Mouse (Mus musculus): Measurements from ENCODE around the gene Lin9.

Lin9 gene

GRCm38 (mm10) chr1:180707368-180707767, 66.4 kb downstream of the Lin9 start:
- DNase-seq (ENCODE audit: low spot score), result no peak

DNA sequence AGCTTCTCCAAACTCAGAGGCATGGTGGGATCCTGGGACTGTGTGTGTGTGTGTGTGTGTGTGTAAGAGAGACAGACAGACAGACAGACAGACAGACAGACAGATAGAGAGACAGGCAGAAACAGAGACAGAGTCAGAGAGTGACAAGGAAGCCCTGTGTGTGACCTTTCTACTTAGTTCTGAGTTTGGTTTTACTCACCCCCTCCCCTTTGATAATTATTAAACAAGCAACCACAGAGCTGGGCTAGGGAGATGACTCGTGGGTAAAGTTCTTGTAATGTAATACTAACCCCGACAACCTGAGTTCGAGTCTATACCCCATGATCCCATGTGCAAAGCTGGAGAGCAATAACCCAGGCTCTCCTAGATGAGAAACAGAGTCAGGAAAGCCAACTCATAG, 66.9 kb downstream of the Lin9 start:
- no peak for DNase-seq (ENCODE audit: low spot score)

- DNase-seq (ENCODE audit: low spot score), result no peak
Measured at GRCm38 (mm10) chr1:180708935-180709776, 68.2 kb downstream of the Lin9 start.

- no peak for DNase-seq (ENCODE audit: low spot score)
Measured at GRCm38 (mm10) chr1:180718756-180719155, 77.8 kb downstream of the Lin9 start.

- no peak for DNase-seq (ENCODE audit: low spot score)
Measured at GRCm38 (mm10) chr1:180719483-180719882, 78.5 kb downstream of the Lin9 start.

- DNase-seq (ENCODE audit: low spot score), result peak; percentile 90
Measured at GRCm38 (mm10) chr1:180719951-180720689, 79.2 kb downstream of the Lin9 start.

GRCm38 (mm10) chr1:180722608-180723007, 81.7 kb downstream of the Lin9 start:
- DNase-seq (ENCODE audit: low spot score), result no peak

- DNase-seq (ENCODE audit: low spot score), result no peak
Measured at GRCm38 (mm10) chr1:180723701-180724238, 82.8 kb downstream of the Lin9 start.

DNA sequence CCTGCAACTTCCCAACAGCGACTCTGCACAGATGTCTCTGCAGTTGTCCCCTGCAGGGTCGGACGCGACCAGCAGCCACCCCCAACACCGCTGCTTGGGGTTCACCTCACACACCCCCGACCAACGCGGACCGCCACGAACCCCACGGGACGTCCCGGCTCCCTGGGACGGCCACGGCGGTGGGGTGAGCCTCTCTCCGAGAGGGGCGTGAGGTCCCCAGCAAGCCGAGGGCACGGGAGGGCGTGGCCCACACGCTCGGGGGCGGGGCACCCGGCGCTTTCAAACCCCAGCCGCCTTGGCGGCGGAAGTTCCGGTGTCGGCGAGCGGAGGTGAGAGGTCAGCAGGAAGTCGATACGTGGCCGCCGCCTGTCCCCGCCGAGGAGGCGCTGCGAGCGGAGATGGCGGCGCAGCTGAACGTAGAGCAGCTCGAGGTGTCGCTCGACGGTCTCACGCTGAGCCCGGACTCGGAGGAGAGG, 84.8 kb downstream of the Lin9 start, which contains the start of gene Acbd3:
Gene Acbd3, plus strand, starts transcription at position 340 of the 476 bp plus-strand sequence.
- DNase-seq (ENCODE audit: low spot score), result peak; percentile 95

GRCm38 (mm10) chr1:180726183-180726582, 85.2 kb downstream of the Lin9 start:
- DNase-seq (ENCODE audit: low spot score), result peak; percentile 35

DNA sequence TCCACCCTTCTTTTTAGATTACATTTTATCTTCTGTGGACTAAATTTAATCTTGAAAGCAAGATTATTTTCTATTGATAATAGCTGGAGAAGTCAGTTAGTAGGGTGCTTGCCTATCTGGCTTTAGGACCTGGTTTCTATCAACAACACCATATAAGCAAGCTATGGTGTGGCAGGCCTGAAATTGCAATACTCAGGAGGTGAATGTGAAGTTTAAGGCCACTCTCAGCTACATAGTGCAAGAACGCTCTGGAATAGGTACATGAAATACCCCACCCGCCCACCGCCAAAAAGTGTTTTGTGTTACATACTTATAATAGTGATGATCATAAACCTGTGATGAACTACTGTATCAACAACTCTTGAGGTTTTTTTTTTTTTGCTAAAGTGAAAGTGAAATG, 88.3 kb downstream of the Lin9 start:
- DNase-seq (ENCODE audit: low spot score), result no peak

Measured in embryo, embryonic 10 days (tissue).